Mouse (Mus musculus) embryo, embryonic 11.5 days (tissue): ENCODE data around the gene Tcea2.

Experiments
- DNase-seq: peaks from one replicate; pipeline ENCODE4 v3.0.0-alpha.2; 2012; ENCODE audit warnings: low read depth, low spot score

Tcea2 gene

DNA sequence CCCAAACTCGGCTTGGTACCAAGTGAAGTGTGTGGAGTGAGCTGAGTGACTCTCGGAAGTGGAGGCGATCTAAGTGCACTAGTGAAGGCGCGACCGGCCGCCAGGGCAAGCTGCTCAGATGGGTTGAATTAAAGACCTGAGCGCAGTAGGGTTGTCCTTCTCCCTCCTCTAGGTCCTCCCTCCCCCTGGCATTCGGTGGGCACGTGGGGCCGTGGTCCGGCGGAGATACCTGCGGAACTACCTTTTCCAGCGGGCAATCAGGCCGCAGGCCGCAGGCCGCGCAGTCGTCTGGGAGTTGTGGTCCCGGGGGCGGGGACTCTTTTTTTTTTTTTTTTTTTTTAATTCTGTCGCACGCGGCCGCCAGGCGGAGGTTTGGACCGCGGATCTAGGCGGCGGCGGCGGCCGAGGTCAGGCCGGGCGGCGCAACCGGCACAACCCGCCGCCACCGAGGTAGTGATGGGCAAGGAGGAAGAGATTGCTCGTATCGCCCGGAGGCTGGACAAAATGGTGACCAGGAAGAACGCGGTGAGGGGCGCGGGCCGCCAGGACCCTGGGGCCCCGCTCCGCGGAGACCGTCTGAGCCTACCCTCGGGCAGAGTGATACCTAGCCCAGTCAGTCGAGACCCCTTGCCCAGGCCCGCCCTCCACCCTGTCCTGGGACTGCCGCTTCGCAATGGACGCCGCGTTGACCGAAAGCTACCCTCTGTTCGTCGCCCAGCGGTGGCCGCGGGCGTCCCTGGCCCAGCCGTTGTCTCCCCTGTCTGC is at the start of gene Tcea2:
Gene Tcea2 (plus strand): TSS at position 360 of the 765 bp plus-strand sequence.
- DNase-seq = no peak

GRCm38 (mm10) chr2:181632624-181633023 is 47.5 kb upstream of the Tcea2 start:
- DNase-seq = no peak

- DNase-seq = no peak
These were observed 44.2 kb upstream of the Tcea2 start for GRCm38 (mm10) chr2:181635865-181636264.

DNA sequence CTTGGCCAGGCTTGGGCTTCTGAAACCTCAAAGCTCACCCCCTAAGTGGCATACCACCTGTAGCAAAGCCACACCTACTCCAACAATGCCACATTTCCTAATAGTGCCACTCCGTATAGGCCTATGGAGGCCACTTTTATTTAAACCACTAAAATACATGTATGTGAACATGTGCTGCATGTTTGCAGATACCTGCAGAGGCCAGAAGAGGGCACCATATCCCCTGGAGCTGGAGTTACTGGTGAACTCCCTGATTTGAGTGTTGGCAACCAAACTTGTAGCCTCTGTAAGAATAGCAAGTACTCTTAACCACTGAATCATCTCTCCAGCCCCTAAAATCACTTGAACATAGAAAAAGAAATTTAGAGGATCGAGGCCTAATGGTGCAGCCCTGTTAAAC is 35.7 kb upstream of the Tcea2 start:
- peak; percentile 26 for DNase-seq

DNA sequence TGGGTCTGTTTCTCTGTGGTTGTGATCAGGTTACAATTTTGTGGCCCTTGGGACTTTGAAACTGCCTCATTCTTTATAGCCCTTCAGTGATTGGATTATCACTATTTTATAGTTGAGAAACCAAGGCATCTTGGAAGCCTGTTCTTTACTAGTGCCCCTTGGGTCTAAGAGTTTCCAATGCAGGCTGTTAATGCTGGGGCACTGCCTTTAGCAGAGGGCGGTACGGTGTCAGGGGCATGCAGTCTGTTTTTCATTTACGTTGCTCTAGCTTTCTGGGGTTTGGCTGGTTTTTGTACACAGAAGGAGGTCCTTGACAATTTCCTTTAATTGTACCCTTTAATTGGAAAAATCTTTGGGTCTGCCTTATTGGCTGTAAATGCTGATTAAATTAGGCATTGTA is 34.4 kb upstream of the Tcea2 start:
- DNase-seq = no peak

GRCm38 (mm10) chr2:181646626-181647472 is 33.3 kb upstream of the Tcea2 start:
- no peak for DNase-seq

GRCm38 (mm10) chr2:181648926-181649325 is 31.2 kb upstream of the Tcea2 start:
- DNase-seq = no peak

- DNase-seq = no peak
These were observed 27.0 kb upstream of the Tcea2 start for GRCm38 (mm10) chr2:181653065-181653464.

GRCm38 (mm10) chr2:181653523-181653922 is 26.6 kb upstream of the Tcea2 start:
- DNase-seq = no peak

DNA sequence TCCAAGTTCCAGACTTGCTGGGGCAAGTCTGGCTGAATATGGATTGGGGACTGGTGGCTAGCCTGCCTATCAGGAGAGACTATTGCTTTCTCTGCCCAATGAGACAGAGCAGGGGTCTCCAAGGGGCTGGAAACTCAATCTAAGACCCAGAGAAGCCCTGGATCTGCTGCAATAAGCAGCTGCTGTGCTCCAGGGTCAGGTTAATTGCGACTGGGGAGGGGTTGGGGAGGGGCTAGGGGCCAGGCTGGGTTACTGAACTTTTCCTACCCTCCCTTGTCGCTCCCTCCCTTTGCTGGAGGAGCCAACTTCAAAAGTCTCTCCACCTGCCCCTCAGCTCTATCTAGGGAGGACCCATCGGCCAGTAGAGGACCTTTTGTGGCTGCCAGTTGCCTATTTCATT is 23.4 kb upstream of the Tcea2 start, which contains the start of gene Gm29797:
Gene Gm29797 (plus strand): TSS at position 301 of the 400 bp plus-strand sequence.
- DNase-seq = no peak

DNA sequence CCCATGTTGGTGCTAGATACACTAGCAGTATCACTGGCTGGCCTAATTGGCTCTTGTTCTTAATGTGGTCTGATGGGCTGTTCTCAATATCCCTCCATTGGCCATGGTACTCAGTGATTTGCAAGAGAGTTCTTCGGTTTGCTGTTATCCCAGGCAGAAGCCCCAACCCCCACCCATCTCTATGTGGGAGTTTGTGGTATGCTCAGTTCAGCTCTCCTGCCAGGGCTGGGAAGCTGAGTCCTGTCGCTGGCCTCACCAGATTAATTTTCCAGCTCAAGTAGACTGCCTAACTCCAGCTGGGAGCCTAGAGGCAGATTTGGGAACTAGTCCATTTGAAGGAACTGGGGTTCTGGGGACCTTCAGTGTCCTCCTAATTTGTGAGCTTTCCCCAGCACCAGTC is 22.7 kb upstream of the Tcea2 start:
- no peak for DNase-seq

DNA sequence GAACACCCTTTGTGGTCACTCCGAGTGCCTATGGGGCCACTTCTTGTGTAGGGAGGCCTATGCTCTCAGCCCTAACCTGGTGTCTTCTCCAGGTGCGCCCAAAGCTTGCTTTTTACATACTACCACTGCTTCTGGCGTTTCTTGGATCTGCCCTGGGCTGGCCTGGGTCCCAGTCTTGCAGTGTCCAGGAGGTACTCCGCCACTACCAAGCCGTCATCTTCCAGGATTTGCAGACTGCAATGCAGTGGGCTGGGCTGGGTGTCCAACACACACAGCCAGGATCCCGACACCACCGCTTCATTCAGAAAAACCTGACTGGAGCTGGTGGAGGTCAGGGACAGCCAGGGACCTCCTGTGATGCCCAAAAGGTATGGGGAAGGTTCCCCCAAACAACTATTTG is 21.6 kb upstream of the Tcea2 start:
- no peak for DNase-seq

DNA sequence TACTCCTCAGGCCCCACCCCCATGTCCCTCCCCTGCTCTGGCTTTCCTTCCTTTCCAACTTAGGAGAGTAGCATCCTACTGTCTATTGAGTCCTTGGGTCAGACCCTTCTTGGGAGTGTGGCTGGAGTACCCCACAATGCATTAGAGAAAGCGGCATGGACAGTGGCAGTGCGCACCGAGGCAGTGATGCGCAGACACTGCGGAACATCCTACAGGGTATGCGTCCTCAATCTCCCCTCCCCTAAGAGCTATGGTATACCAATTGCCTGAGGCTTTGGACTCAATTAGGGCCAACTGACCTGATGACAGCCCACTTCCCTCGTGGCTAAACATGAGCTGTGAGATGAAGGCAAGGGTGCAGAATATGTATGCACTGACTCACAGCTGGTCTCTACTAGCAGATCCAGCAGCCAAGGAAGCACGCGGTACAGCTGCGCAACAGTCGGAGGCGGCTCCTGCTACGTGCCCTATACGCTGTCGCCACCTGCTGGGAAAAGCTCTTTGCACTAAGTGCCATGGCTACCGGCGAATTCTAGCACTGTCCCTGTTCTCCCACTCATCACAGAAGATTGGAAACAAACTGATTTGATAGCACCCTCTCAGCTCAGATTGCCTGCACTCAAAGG is 21.1 kb upstream of the Tcea2 start:
- DNase-seq = no peak

DNA sequence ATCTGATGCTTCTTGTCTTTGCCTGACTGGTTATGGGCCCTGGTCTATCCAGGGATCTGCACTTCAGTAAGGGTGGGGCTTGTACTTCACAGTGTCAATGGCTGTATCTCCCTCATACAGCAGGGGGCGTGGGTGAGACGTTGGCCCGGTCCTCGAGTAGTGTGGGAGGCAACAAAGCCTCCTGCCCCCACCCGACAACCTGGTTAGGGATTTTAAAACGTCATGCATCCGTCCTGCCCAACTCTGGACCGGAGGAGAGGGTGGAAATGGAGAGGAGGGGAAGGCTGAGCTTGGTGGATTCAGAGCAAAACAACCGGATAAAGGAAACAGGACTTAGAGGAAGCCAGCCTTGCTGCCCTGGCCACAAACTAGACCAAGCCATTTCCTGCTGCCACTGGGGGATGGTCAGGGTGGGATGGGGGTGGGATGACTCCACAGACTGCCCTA is 20.5 kb upstream of the Tcea2 start:
- DNase-seq = no peak

- DNase-seq = no peak
These were observed 17.4 kb upstream of the Tcea2 start for GRCm38 (mm10) chr2:181662620-181663297.

DNA sequence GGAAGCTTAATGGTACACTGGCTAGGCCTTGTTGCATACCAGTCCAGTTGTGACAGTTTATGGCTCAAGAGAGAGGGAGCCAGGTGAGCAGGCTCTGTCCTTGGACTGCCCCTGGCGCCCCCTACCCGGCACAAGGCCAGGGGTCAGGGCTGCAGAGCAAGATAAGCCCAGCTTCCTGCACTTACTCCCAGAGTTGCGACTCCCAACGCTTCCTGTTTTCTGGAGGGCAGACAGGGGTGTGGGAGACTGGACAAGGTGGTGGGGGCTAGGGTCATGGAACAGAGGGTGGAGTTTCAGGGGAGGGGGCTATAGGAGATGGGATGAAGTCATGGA is 16.8 kb upstream of the Tcea2 start:
- no peak for DNase-seq

GRCm38 (mm10) chr2:181670285-181670912 is 9.7 kb upstream of the Tcea2 start:
- no peak for DNase-seq

DNA sequence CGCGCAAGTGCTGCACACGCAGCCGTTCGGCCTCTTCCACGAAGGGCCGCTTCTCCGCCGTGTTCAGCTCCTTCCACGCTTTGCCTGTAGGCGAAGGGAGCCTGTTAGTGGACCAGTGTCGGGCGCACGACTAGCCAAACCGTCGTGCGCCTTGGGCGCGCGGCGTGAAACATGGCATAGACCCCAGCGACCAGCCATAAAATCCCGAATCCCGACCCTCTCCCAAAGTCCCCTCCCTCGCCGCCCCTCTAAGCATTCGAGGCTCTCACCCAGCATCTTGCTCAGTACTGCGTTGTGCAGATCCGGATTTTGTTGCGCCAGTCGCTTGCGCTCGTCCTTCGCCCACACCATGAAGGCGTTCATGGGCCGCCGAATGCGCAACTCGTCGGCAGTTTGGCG is 9.2 kb upstream of the Tcea2 start:
- DNase-seq = no peak

DNA sequence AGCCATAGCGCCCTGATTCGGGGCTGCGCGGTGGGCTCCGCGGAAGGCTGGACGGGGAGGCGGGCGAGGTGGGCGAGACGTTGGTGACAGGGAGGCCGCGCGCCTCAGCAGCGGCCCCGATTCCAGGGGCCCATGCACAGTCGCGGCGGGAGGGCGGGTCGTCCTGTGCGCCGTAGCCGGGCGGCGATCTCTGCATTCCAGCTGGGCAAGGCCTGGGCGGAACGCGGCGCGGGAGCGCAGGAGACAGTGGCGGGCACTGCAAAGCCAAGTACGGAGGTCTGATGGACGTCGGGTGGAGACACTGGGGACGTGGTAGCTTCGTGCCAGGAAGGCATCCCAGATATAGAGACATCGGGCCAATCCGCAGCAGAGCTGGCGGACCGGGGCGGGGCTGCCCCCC is 8.8 kb upstream of the Tcea2 start, which contains the start of gene Sox18:
Gene Sox18 (minus strand): TSS at position 315 of the 400 bp plus-strand sequence.
- DNase-seq = no peak

- no peak for DNase-seq
These were observed 8.1 kb upstream of the Tcea2 start for GRCm38 (mm10) chr2:181671984-181672383.

GRCm38 (mm10) chr2:181673501-181673900 is 6.6 kb upstream of the Tcea2 start:
- no peak for DNase-seq
